Mouse (Mus musculus) heart, embryonic 11.5 days (tissue): ENCODE data around the gene Ubac2. TPM values are rescaled to one million over a fixed set of nuclear protein-coding genes. Genes with fewer than 3 reads are reported as not detected.

ENCODE experiments used
- ATAC-seq: fragments of 200-750 bp; cut with Nextera tagmentation; replicated peaks from 2 replicates; pipeline ENCODE4 v1.8.0; 2017; ENCODE audit warnings: moderate library complexity; ENCODE audit not compliant: insufficient number of reproducible peaks, low FRiP score, low TSS enrichment
- H3K27ac ChIP-seq: fragments of 300-500 bp; sonication (generic); 2 replicates; pipeline ENCODE4 v1.5.1; 2014; ENCODE audit warnings: mild to moderate bottlenecking, low read depth, low read length
- H3K27me3 ChIP-seq: fragments of 300-500 bp; sonication (generic); 2 replicates; pipeline ENCODE4 v1.6.1; 2014; ENCODE audit warnings: mild to moderate bottlenecking, low read length, mixed read lengths; ENCODE audit not compliant: control insufficient read depth, insufficient read depth
- H3K36me3 ChIP-seq: fragments of 300-500 bp; sonication (generic); 2 replicates; pipeline ENCODE4 v1.6.1; 2014; ENCODE audit warnings: mild to moderate bottlenecking, low read length, moderate library complexity, mixed read lengths; ENCODE audit not compliant: control insufficient read depth, insufficient read depth
- H3K4me1 ChIP-seq: fragments of 300-500 bp; sonication (generic); 2 replicates; pipeline ENCODE4 v1.6.1; 2014; ENCODE audit warnings: low read length; ENCODE audit not compliant: control insufficient read depth, insufficient read depth
- H3K4me2 ChIP-seq: fragments of 300-500 bp; sonication (generic); 2 replicates; pipeline ENCODE4 v1.6.1; 2014; ENCODE audit warnings: mild to moderate bottlenecking, moderate library complexity
- H3K4me3 ChIP-seq: fragments of 300-500 bp; sonication (generic); 2 replicates; pipeline ENCODE4 v1.5.1; 2014; ENCODE audit warnings: low read depth, low read length
- H3K9ac ChIP-seq: fragments of 300-500 bp; sonication (generic); 2 replicates; pipeline ENCODE4 v1.6.1; 2014; ENCODE audit warnings: mild to moderate bottlenecking, low read depth, low read length, moderate library complexity
- H3K9me3 ChIP-seq: fragments of 300-500 bp; sonication (generic); replicated peaks from 2 replicates; pipeline ENCODE4 v1.6.1; 2016; ENCODE audit warnings: low read length; ENCODE audit not compliant: control insufficient read depth
- WGBS: fragments of 180-500 bp; shearing (Covaris S2); extraction: QIAGEN DNeasy Blood & Tissue Kit; methylation state at CpG from one replicate; pipeline ENCODE4 v1.1.7; 2014; ENCODE audit not compliant: insufficient replicate concordance; 5-methylcytosine and 5-hydroxymethylcytosine counted together
- polyA plus RNA-seq: library from polyadenylated mRNA; unstranded; fragments of >200 nt; fragmentation: Nextera tagmentation; extraction: Ambion mirVana; gene quantifications from 2 replicates; pipeline ENCODE4 v1.2.1, GENCODE M21; 2014

Ubac2 gene
- polyA plus RNA-seq, 1 experiment from 2014 or later = 63.4 TPM

DNA sequence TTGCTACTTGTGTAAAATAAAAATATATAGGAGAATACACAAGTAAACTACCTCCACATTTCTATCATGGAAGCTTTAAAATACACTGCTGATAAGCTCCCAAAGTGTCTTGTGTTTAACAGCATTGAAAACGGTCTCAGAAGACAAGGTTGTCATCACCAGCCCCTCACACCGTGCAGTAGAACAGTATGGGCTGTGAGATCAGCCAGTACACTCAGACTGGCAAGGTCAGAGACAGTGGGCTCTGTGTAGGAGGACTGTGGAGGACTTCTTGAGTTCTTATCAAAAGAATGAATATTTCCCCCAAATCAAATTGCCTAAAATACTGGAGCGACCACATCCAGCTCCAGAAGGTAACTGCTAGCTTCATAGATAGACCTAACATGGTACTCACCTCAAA is 61.2 kb downstream of the Ubac2 start:
- peaks cover 3% of the 10 kb centered on the region; the same call in 1 of the 2 replicates for H3K36me3 ChIP-seq
- ATAC-seq = no peak; the same call in 1 of the 2 replicates
- H3K4me1 ChIP-seq = peaks cover 6% of the 10 kb centered on the region; the same call in 1 of the 2 replicates
- WGBS = 30% methylated on average over 3 of the region's 3 CpGs
- no peak overlapping the region for H3K27ac ChIP-seq
- no peak overlapping the region for H3K4me3 ChIP-seq
- no peak overlapping the region for H3K4me2 ChIP-seq
- no peaks in the 10 kb centered on the region; the same call in 1 of the 2 replicates for H3K9me3 ChIP-seq
- no peak overlapping the region for H3K9ac ChIP-seq
- no peaks in the 10 kb centered on the region for H3K27me3 ChIP-seq

DNA sequence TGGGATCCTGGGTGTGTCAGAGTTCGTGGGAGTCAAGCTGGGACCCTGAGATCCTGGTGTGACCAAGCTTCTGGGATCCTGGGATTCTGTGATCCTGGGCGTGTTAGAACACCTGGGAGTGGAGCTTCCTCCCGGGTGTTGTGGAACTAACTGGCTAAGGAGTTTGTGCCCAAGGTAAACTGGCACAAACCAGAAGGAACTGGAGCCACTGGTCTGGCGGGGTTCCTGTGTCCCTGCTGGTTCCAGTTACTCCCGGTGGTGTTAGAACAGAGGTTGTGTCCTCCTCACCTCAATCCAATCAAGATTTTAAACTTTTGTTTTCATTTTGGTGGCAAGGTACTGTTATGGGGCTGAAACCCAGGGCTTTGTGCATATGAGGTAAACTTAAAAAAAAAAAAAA is 67.7 kb downstream of the Ubac2 start:
- H3K4me3 ChIP-seq = no peak overlapping the region
- H3K4me2 ChIP-seq = no peak overlapping the region
- 0 out of 2 replicates have a peak, but pooled peaks cover 4% of the 10 kb centered on the region for H3K4me1 ChIP-seq
- H3K27me3 ChIP-seq = no peaks in the 10 kb centered on the region
- H3K9me3 ChIP-seq = no peaks in the 10 kb centered on the region
- no peak for ATAC-seq
- no peak overlapping the region for H3K27ac ChIP-seq
- 65% methylated on average over 5 of the region's 5 CpGs for WGBS
- no peaks in the 10 kb centered on the region for H3K36me3 ChIP-seq
- H3K9ac ChIP-seq = no peak overlapping the region

DNA sequence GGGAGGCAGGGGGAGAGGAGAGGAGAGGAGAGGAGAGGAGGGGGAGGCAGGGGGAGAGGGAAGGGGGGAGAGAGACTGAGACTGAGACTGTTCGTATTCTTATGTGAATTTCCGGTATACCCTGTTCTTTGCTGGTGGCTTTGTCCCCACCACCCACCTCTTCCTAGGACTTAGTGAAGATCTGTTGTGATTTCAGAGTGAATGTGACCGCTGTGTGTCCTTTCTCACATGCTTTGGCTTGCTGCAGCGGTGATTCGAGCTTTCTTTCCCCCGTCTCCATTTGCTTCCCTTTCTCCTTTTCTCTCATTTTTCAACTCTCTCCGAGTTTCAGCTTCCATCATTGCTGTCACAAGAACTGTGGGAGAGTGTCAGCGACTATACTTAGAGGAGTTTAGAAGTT is 68.3 kb downstream of the Ubac2 start:
- Histone ChIP-seq H3K4me2 (no peak overlapping the region), H3K4me1 (peaks cover 8% of the 10 kb centered on the region; the same call in 1 of the 2 replicates), H3K36me3 (no peaks in the 10 kb centered on the region), H3K9me3 (no peaks in the 10 kb centered on the region), H3K4me3 (no peak overlapping the region), H3K27me3 (no peaks in the 10 kb centered on the region), H3K27ac (no peak overlapping the region), H3K9ac (no peak overlapping the region)
- ATAC-seq = no peak
- WGBS = 70% methylated on average over 8 of the region's 8 CpGs

DNA sequence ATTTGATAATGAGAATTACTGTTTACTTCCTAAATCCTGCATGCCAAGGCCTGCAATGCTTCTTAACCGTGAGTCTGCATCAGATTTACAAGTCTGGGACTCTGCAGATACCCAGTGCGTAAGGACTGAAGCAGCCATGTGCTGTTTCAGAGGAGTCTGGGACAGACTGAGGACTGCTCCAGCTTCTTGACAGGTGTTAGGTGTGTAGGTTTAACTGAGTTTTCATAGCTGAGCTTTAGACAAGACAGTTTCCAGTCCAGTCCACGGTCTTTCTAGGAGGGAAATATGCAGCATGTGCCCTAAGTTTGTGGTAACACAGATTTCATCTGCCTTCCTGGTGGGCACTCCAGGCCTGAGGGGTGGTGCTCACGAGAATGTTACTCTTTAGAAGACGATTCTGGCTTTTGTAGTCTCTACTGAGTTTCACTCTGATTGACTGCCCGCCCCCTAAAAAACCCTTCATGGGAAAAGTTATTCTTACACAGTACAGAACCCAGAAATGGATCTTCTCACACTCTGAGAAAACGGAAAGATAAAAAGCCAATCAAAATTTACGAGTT is 68.9 kb downstream of the Ubac2 start:
- Histone ChIP-seq H3K4me1 (peaks cover 9% of the 10 kb centered on the region; the same call in 1 of the 2 replicates), H3K27ac (no peak overlapping the region), H3K4me2 (no peak overlapping the region), H3K9me3 (no peaks in the 10 kb centered on the region), H3K9ac (no peak overlapping the region), H3K4me3 (no peak overlapping the region), H3K36me3 (no peaks in the 10 kb centered on the region), H3K27me3 (no peaks in the 10 kb centered on the region)
- ATAC-seq = no peak
- 77% methylated on average over 8 of the region's 8 CpGs for WGBS

- 79% methylated on average over 3 of the region's 3 CpGs for WGBS
- H3K27ac ChIP-seq = no peak overlapping the region
- H3K9me3 ChIP-seq = no peaks in the 10 kb centered on the region
- no peak overlapping the region for H3K4me2 ChIP-seq
- H3K4me1 ChIP-seq = peaks cover 9% of the 10 kb centered on the region; the same call in 1 of the 2 replicates
- peaks cover 3% of the 10 kb centered on the region; the same call in 1 of the 2 replicates for H3K36me3 ChIP-seq
- no peak overlapping the region for H3K9ac ChIP-seq
- no peak overlapping the region for H3K4me3 ChIP-seq
- no peaks in the 10 kb centered on the region for H3K27me3 ChIP-seq
- ATAC-seq = no peak
Measured at GRCm38 (mm10) chr14:121947966-121948365, 69.5 kb downstream of the Ubac2 start.

DNA sequence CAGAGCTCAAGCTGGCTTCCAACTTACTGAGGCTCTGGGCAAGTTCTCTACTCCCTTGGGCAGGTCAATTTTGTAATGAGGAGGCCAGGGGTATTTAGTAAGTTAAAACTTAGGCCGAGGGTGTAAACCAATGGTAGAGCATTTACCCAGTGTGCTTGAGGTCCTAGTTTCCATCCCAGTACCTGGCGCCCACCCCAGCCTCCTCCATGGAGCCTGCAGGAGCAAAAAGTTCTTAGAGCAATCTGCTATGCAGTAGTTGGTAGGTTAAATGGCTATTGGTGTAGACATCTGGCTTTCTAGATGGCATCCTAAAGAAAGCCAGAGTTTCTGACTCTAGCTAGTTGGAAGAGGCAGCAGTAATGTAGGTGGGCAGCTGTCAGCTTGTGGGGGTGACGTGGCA is 71.0 kb downstream of the Ubac2 start:
- Histone ChIP-seq H3K27ac (no peak overlapping the region), H3K4me3 (no peak overlapping the region), H3K9me3 (no peaks in the 10 kb centered on the region), H3K4me1 (peaks cover 9% of the 10 kb centered on the region; the same call in 1 of the 2 replicates), H3K36me3 (peaks cover 3% of the 10 kb centered on the region; the same call in 1 of the 2 replicates), H3K4me2 (no peak overlapping the region), H3K9ac (no peak overlapping the region), H3K27me3 (no peaks in the 10 kb centered on the region)
- 94% methylated on average over 3 of the region's 3 CpGs for WGBS
- ATAC-seq = no peak

DNA sequence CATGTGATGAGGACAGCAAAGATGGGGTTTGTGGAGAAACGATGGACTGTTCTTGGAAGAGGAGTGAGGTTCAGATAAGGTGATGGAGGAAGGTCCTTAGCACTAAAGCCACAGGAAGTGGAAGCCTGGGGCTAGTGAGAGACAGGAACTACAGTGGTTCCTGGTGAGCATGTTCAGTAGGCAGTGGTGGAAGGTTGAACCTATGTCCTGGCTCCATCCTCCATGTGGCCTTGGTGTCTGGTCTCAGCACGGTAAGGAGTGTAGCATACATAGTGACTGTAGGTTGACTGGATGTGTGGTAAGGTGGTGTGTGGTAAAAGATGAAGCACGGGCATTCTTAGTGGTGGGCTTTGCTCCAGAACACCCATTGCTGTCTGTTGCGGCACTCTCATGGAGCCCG is 71.5 kb downstream of the Ubac2 start:
- ATAC-seq = no peak
- H3K27ac ChIP-seq = no peak overlapping the region
- peaks cover 9% of the 10 kb centered on the region; the same call in 1 of the 2 replicates for H3K4me1 ChIP-seq
- no peak overlapping the region for H3K9ac ChIP-seq
- no peaks in the 10 kb centered on the region for H3K9me3 ChIP-seq
- 82% methylated on average over 5 of the region's 5 CpGs for WGBS
- H3K4me3 ChIP-seq = no peak overlapping the region
- no peaks in the 10 kb centered on the region for H3K27me3 ChIP-seq
- H3K4me2 ChIP-seq = no peak overlapping the region
- peaks cover 3% of the 10 kb centered on the region; the same call in 1 of the 2 replicates for H3K36me3 ChIP-seq

DNA sequence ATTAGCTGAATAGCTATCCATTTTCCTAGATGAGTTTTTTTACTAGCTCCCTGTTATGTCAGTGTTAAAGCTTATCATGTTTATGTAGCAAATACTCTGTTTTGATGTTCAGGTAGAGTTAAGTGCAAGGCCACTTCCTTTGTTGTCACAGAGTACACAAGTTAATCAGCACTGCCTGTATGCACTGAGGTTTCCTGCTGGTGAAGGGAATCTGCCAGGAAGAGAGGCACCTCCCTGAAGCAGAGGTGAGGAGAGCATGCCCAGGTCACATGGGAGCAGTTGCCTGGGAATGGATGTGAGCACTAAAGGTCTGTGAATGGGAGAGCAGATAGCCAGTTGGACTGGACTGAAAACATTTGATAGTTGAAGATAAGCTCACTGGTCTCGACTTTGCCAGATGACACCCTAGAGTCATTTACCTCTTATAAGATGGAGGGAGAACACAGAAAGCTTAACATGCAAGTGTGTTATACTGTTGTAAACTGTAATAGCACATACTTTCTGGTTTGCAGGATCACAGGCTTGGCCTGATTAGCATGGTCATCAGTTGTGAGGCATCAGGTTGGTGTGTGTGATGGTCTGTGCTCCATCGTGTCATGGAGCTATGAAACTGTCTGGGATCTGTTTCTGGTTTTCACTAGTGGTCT is 73.1 kb downstream of the Ubac2 start:
- ATAC-seq = no peak
- H3K4me3 ChIP-seq = no peak overlapping the region
- no peak overlapping the region for H3K4me2 ChIP-seq
- 47% methylated on average over 2 of the region's 2 CpGs for WGBS
- no peak overlapping the region for H3K27ac ChIP-seq
- H3K36me3 ChIP-seq = peaks cover 3% of the 10 kb centered on the region; the same call in 1 of the 2 replicates
- peaks cover 9% of the 10 kb centered on the region; the same call in 1 of the 2 replicates for H3K4me1 ChIP-seq
- no peaks in the 10 kb centered on the region for H3K9me3 ChIP-seq
- no peak overlapping the region for H3K9ac ChIP-seq
- H3K27me3 ChIP-seq = no peaks in the 10 kb centered on the region
